Mouse (Mus musculus) lung, adult 2 months (tissue): Measurements from ENCODE around the gene Lim2. TPM values are rescaled to one million over a fixed set of nuclear protein-coding genes. Genes with fewer than 3 reads are reported as not detected.

Source experiments
- DNase-seq: peaks from one replicate; pipeline ENCODE4 v3.0.0; 2022
- H3K4me1 ChIP-seq: fragments of 200-500 bp; 2 replicates; pipeline ENCODE4 v1.6.1; 2011; ENCODE audit warnings: low read length; ENCODE audit not compliant: control insufficient read depth, insufficient read depth
- H3K4me3 ChIP-seq: fragments of 200-500 bp; replicated peaks from 2 replicates; pipeline ENCODE3; 2011; ENCODE audit warnings: low read depth, mild to moderate bottlenecking, control low read depth, low read length; ENCODE audit errors: extremely low read depth
- CTCF ChIP-seq: fragments of 200-500 bp; IDR thresholded peaks from 2 replicates; pipeline ENCODE4 v1.5.1; 2011; ENCODE audit warnings: mild to moderate bottlenecking, low read length, control low read depth; ENCODE audit not compliant: insufficient read depth
- POLR2A ChIP-seq: fragments of 200-500 bp; IDR thresholded peaks from 2 replicates; pipeline ENCODE4 v1.6.1; 2011; ENCODE audit warnings: low read depth, mild to moderate bottlenecking, control low read depth, low read length, borderline replicate concordance; ENCODE audit errors: extremely low read depth
- WGBS: fragments of 180-500 bp; shearing (Covaris S2); methylation state at CpG from one replicate; pipeline ENCODE4 v1.1.7; 2018; 5-methylcytosine and 5-hydroxymethylcytosine counted together
- polyA plus RNA-seq: library from polyadenylated mRNA; depleted of rRNA; stranded (reverse); fragments of >200 nt; gene quantifications from 2 replicates; pipeline ENCODE4 v1.2.3, GENCODE M21; 2012

The Lim2 gene
- polyA plus RNA-seq, 1 experiment, result not detected

DNA sequence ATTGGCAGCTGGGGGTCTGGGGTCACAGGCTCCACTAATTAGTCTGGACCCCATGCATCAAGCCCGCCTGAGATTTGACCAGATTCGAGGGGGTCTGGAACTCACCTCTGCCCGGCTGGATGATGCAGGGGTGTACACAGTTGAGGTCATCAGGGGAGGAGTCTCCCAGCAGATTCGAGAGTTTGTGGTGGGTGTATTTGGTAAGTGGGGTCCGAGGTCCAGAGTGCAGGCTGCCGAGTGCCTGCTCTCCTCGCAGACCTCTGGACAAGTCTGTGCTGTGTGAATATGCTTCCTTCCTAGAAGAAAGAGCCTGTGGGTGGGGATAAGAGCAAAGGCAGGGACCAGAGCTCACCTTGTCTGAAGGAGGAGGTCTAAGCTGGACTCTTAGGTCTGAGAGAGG, 36.5 kb downstream of the Lim2 start:
- TF ChIP-seq POLR2A, result no peak
- H3K4me3 ChIP-seq, result no peak overlapping the region
- DNase-seq, result no peak
- WGBS, result 81% methylated on average over 7 of the region's 7 CpGs
- H3K4me1 ChIP-seq, result peaks cover 5% of the 10 kb centered on the region; the same call in 1 of the 2 replicates

DNA sequence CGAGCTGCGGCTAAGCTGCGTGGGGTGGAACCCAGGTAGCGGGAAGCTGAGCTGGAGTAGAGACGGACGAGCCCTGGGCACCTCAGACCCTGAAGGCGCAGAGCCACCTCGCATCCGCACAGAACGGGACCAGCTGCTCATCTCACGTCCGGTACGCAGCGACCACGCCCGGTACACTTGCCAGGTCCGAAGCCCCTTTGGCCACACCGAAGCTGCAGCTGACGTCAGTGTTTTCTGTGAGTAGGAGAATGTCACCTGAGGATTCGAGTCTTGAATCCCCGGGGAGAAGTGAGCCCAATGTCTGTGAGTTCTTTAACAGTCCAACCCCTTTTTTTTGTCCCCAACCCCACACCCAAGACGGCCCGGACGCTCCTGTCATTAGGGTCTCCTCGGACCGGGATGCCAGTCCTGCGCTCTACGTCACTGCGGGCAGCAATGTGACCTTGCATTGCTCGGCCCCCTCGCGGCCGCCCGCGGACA, 37.4 kb downstream of the Lim2 start:
- Histone ChIP-seq H3K4me1 (peaks cover 5% of the 10 kb centered on the region; the same call in 1 of the 2 replicates), H3K4me3 (peak overlapping the region; percentile 55)
- DNase-seq, result no peak
- WGBS, result 9% methylated on average over 35 of the region's 35 CpGs
- no peak for TF ChIP-seq POLR2A
- 0 out of 2 replicates have a peak, but pooled peaks have one; percentile 5 for TF ChIP-seq CTCF

DNA sequence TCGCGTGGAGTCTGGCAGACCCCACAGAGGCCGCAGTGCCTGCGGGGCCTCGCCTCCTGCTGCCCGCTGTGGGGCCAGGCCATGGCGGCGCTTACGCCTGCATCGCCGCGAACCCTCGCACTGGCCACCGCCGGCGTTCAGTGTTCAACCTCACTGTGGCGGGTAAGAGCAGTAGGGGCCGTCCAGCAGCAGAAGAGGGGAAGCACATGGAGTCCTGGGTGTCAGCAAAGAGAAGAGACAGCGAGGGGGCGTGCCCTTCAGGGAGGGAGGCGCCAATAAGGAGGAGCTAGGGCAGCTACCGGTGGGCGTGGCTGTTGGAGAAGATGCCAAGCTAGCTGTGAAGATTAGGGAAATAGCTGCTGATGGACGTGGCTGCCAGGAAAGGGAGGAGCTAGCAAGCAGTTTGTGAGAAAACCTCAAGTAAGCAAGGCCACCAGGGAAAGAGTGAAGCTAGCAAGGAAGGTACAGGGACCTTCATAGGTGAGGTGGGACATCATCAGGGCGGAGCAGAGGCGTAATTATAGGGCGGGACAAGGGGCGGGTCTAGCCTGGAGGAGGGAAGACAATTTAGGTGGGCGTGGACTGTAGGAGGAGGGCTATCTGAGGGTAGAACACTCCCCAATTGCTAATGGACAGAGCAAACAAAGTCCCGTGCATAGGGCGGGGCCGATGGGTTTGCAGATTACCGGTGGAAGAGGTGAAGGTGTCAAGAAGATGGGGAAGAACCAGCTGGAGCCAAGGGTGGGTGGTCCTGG, 38.1 kb downstream of the Lim2 start:
- under 1% methylated on average over 33 of the region's 33 CpGs for WGBS
- H3K4me3 ChIP-seq, result peak overlapping the region; percentile 55

DNA sequence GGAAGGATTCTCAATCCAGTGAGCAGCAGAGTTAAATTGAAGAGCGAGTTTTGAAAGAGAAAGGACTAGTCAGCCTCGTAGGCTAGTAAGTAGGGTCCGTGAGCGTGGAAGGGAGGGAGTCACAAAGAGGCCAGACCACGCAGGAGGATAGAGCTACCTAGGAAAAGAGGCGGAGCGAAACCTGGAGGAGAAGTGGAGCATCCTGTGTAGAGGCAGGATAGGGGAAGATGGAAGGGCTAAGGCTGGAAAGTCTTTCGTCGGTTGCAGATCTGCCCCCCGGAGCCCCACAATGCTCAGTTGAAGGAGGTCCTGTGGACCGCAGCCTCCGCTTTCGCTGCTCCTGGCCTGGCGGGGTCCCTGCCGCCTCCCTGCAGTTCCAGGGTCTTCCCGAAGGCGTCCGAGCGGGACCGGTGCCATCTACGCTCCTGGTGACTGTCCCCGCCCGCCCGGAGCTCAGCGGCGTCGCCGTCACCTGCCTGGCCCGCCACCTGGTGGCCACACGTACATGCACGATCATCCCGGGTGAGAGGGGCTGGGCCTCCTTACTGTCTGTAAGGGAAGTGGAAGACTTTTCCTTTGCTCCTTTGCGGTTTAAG, 38.7 kb downstream of the Lim2 start:
- peak; percentile 81 for DNase-seq
- TF ChIP-seq CTCF, result peak; percentile 60
- TF ChIP-seq POLR2A, result no peak
- H3K4me3 ChIP-seq, result peak overlapping the region; percentile 55
- peaks cover 5% of the 10 kb centered on the region; the same call in 1 of the 2 replicates for H3K4me1 ChIP-seq
- WGBS, result under 1% methylated on average over 33 of the region's 33 CpGs

More for the DNA sequence above, 38.1 kb downstream of the Lim2 start:
- peak; percentile 89 for DNase-seq
- no peak for TF ChIP-seq CTCF
- TF ChIP-seq POLR2A, result no peak
- H3K4me1 ChIP-seq, result peaks cover 5% of the 10 kb centered on the region; the same call in 1 of the 2 replicates

DNA sequence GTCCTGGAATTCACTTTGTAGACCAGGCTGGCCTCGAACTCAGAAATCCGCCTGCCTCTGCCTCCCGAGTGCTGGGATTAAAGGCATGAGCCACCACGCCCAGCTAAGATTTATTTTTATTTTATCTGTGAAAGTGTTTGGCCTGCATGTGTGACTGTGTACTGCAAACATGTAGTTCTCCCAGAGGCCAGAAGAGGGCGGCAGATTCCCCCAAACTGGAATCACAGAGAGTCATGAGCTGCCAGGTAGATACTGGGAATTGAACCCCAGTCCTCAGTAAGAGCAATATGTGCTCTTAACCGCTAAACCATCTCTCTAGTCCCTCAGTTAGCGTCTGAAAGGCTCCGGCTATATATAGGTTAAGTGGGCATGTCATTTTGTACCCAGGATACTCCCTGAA, 42.9 kb downstream of the Lim2 start:
- Histone ChIP-seq H3K4me3 (no peak overlapping the region), H3K4me1 (no peaks in the 10 kb centered on the region)
- TF ChIP-seq POLR2A, result no peak
- TF ChIP-seq CTCF, result peak; percentile 49
- DNase-seq, result no peak
- 44% methylated on average over 8 of the region's 8 CpGs for WGBS

- H3K4me1 ChIP-seq, result no peaks in the 10 kb centered on the region
- TF ChIP-seq POLR2A (no peak), CTCF (no peak)
- no peak overlapping the region for H3K4me3 ChIP-seq
- 10% methylated on average over 23 of the region's 23 CpGs for WGBS
- DNase-seq, result no peak
These were observed 48.2 kb downstream of the Lim2 start for GRCm38 (mm10) chr7:43475706-43476105.

DNA sequence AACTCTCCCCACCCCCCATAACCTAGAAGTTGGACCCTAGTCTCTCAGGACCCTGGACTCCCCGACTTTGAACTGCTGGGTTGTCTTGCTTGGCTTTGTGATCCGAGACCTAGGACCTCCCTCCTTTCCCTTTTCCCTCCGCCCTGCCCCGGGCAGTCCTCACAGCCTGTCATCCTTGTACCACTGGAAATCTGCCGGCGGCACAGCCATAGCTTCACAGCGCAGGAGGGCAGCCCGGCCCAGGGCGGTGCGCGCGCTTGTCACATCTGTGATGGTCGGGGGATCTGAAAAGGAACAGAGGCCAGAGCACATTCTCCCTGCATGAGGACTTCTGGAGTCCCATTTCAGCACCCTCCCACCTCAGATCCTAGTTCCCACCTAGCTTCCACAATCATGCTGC, 48.9 kb downstream of the Lim2 start:
- Histone ChIP-seq H3K4me1 (no peaks in the 10 kb centered on the region), H3K4me3 (no peak overlapping the region)
- 6% methylated on average over 13 of the region's 13 CpGs for WGBS
- TF ChIP-seq CTCF (no peak), POLR2A (no peak)
- no peak for DNase-seq

- Histone ChIP-seq H3K4me3 (no peak overlapping the region), H3K4me1 (no peaks in the 10 kb centered on the region)
- WGBS, result 54% methylated on average over 3 of the region's 3 CpGs
- DNase-seq, result no peak
- TF ChIP-seq POLR2A, result no peak
- no peak for TF ChIP-seq CTCF
These were observed 53.7 kb downstream of the Lim2 start for GRCm38 (mm10) chr7:43481191-43481590.

DNA sequence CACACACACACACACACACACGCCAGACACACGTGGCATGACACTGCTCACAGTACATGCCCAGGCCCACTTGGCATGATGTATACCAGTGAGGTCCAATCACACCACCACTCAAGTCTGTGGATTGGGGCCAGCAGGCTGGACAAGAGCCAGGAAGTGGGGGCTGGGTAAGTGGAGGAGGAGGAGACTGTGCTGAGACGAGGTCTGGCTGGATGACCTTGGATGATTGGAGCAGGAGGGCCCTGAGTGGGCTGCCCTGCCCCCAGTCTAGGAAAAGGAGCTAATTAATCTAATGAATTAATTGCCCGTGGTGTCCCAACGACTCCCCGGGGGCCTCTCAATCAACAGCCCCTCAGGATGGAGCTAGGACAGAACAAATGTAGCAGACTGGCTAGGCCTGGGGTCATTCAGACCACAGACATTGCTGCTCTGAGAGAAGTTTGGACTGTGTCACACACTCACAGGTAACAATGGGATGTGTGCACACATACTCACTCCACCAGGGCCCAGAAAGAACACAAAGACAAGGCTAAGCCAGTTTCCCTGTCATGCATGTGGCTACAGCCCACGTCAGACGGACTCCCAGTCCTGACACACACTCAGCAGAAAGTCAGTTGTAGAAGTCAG, 54.7 kb downstream of the Lim2 start:
- no peak for DNase-seq
- TF ChIP-seq CTCF (no peak), POLR2A (no peak)
- WGBS, result 49% methylated on average over 8 of the region's 8 CpGs
- H3K4me3 ChIP-seq, result no peak overlapping the region
- H3K4me1 ChIP-seq, result no peaks in the 10 kb centered on the region
